Mouse (Mus musculus): ENCODE results near the gene Syvn1. TPM values are rescaled to one million over a fixed set of nuclear protein-coding genes. Genes with fewer than 3 reads are reported as not detected.
A peak's percentile ranks its signal among the peaks of the same experiment; 100 is the strongest.

Gene Syvn1
- polyA plus RNA-seq, 1 experiment from 2014 or later: 18.5 TPM

GRCm38 (mm10) chr19:6013691-6014090 is 32.7 kb upstream of the Syvn1 start:
- DNase-seq (ENCODE audit: low spot score): no peak
- WGBS: 76% methylated on average over 10 of the region's 10 CpGs
- Histone ChIP-seq H3K27me3 (ENCODE audit: control insufficient read depth, insufficient read depth, low read length) (no peaks in the 10 kb centered on the region), H3K9me3 (ENCODE audit: control insufficient read depth, low read length) (no peaks in the 10 kb centered on the region), H3K9ac (ENCODE audit: low read length) (no peak overlapping the region), H3K36me3 (ENCODE audit: control insufficient read depth, insufficient read depth, low read length) (no peaks in the 10 kb centered on the region; the same call in 1 of the 2 replicates), H3K4me3 (ENCODE audit: low read depth, low read length) (no peak overlapping the region), H3K27ac (replicated peaks) (no peak overlapping the region), H3K4me2 (replicated peaks; ENCODE audit: low read depth) (peak overlapping the region; percentile 92), H3K4me1 (replicated peaks; ENCODE audit: control insufficient read depth, insufficient read depth) (no peaks in the 10 kb centered on the region)
- no peak for ATAC-seq (ENCODE audit: low FRiP score, low TSS enrichment)
- TF ChIP-seq CTCF (IDR thresholded peaks at IDR 0.05; ENCODE audit: low read depth) (no peak), EP300 (optimal IDR thresholded peaks at IDR 0.05) (no peak)

- Histone ChIP-seq H3K4me2 (replicated peaks; ENCODE audit: low read depth) (peak overlapping the region; percentile 92), H3K4me1 (replicated peaks; ENCODE audit: control insufficient read depth, insufficient read depth) (no peaks in the 10 kb centered on the region), H3K36me3 (ENCODE audit: control insufficient read depth, insufficient read depth, low read length) (no peaks in the 10 kb centered on the region; the same call in 1 of the 2 replicates), H3K9ac (ENCODE audit: low read length) (peak overlapping the region; percentile 70), H3K27me3 (ENCODE audit: control insufficient read depth, insufficient read depth, low read length) (no peaks in the 10 kb centered on the region), H3K9me3 (ENCODE audit: control insufficient read depth, low read length) (no peaks in the 10 kb centered on the region), H3K27ac (replicated peaks) (peak overlapping the region; percentile 77), H3K4me3 (ENCODE audit: low read depth, low read length) (peak overlapping the region; percentile 63)
- WGBS: 2% methylated on average over 15 of the region's 18 CpGs
- no peak for TF ChIP-seq EP300 (optimal IDR thresholded peaks at IDR 0.05)
- TF ChIP-seq CTCF (IDR thresholded peaks at IDR 0.05; ENCODE audit: low read depth): no peak
- DNase-seq (ENCODE audit: low spot score) (peak; percentile 79), ATAC-seq (ENCODE audit: low FRiP score, low TSS enrichment) (peak; percentile 76)
Observed at GRCm38 (mm10) chr19:6014991-6015510, 31.3 kb upstream of the Syvn1 start.

- H3K4me3 ChIP-seq (ENCODE audit: low read depth, low read length): peak within 1 kb of the TSS; percentile 63
- DNase-seq (ENCODE audit: low spot score) (peak; percentile 73), ATAC-seq (ENCODE audit: low FRiP score, low TSS enrichment) (peak; percentile 60)
- peak within 1 kb of the TSS; percentile 70 for H3K9ac ChIP-seq (ENCODE audit: low read length)
- no peaks in the 10 kb centered on the region for H3K36me3 ChIP-seq (ENCODE audit: control insufficient read depth, insufficient read depth, low read length)
- 3% methylated on average over 39 of the region's 40 CpGs for WGBS
- TF ChIP-seq CTCF (IDR thresholded peaks at IDR 0.05; ENCODE audit: low read depth): peak; percentile 48
- no peak for TF ChIP-seq EP300 (optimal IDR thresholded peaks at IDR 0.05)
- peak within 1 kb of the TSS; percentile 92 for H3K4me2 ChIP-seq (replicated peaks; ENCODE audit: low read depth)
- H3K27ac ChIP-seq (replicated peaks): peak within 1 kb of the TSS; percentile 77
- H3K9me3 ChIP-seq (ENCODE audit: control insufficient read depth, low read length): no peaks in the 10 kb centered on the region
- H3K4me1 ChIP-seq (replicated peaks; ENCODE audit: control insufficient read depth, insufficient read depth): no peaks in the 10 kb centered on the region
- no peaks in the 10 kb centered on the region for H3K27me3 ChIP-seq (ENCODE audit: control insufficient read depth, insufficient read depth, low read length)
Observed at GRCm38 (mm10) chr19:6015511-6016315, 30.7 kb upstream of the Syvn1 start, which contains the start of gene Capn1. TSS of gene Capn1 (minus strand) at chr19:6015897.

- peak; percentile 48 for TF ChIP-seq CTCF (IDR thresholded peaks at IDR 0.05; ENCODE audit: low read depth)
- TF ChIP-seq EP300 (optimal IDR thresholded peaks at IDR 0.05): no peak
- Histone ChIP-seq H3K27ac (replicated peaks) (no peak overlapping the region), H3K4me2 (replicated peaks; ENCODE audit: low read depth) (no peak overlapping the region), H3K4me1 (replicated peaks; ENCODE audit: control insufficient read depth, insufficient read depth) (no peaks in the 10 kb centered on the region), H3K9me3 (ENCODE audit: control insufficient read depth, low read length) (no peaks in the 10 kb centered on the region), H3K9ac (ENCODE audit: low read length) (no peak overlapping the region), H3K36me3 (ENCODE audit: control insufficient read depth, insufficient read depth, low read length) (no peaks in the 10 kb centered on the region), H3K4me3 (ENCODE audit: low read depth, low read length) (no peak overlapping the region), H3K27me3 (ENCODE audit: control insufficient read depth, insufficient read depth, low read length) (no peaks in the 10 kb centered on the region)
- no peak for ATAC-seq (ENCODE audit: low FRiP score, low TSS enrichment)
- no peak for DNase-seq (ENCODE audit: low spot score)
- 59% methylated on average over 7 of the region's 7 CpGs for WGBS
Observed at GRCm38 (mm10) chr19:6016532-6016931, 29.8 kb upstream of the Syvn1 start.

GRCm38 (mm10) chr19:6018142-6019089 is 28.0 kb upstream of the Syvn1 start:
- Histone ChIP-seq H3K27ac (replicated peaks) (no peak overlapping the region), H3K4me2 (replicated peaks; ENCODE audit: low read depth) (no peak overlapping the region), H3K4me3 (ENCODE audit: low read depth, low read length) (no peak overlapping the region), H3K9me3 (ENCODE audit: control insufficient read depth, low read length) (no peaks in the 10 kb centered on the region), H3K36me3 (ENCODE audit: control insufficient read depth, insufficient read depth, low read length) (no peaks in the 10 kb centered on the region), H3K27me3 (ENCODE audit: control insufficient read depth, insufficient read depth, low read length) (no peaks in the 10 kb centered on the region), H3K9ac (ENCODE audit: low read length) (no peak overlapping the region), H3K4me1 (replicated peaks; ENCODE audit: control insufficient read depth, insufficient read depth) (no peaks in the 10 kb centered on the region)
- 30% methylated on average over 15 of the region's 15 CpGs for WGBS
- DNase-seq (ENCODE audit: low spot score) (peak; percentile 90), ATAC-seq (ENCODE audit: low FRiP score, low TSS enrichment) (peak; percentile 21; the same call in 1 of the 2 replicates)
- peak; percentile 97 for TF ChIP-seq CTCF (IDR thresholded peaks at IDR 0.05; ENCODE audit: low read depth)
- no peak for TF ChIP-seq EP300 (optimal IDR thresholded peaks at IDR 0.05)

All from stomach, postnatal 0 days (tissue).